Mouse (Mus musculus): ENCODE results near the gene Per2. TPM values are rescaled to one million over a fixed set of nuclear protein-coding genes. Genes with fewer than 3 reads are reported as not detected.

Gene Per2
- polyA plus RNA-seq, 1 experiment, result 1.8 TPM

DNA sequence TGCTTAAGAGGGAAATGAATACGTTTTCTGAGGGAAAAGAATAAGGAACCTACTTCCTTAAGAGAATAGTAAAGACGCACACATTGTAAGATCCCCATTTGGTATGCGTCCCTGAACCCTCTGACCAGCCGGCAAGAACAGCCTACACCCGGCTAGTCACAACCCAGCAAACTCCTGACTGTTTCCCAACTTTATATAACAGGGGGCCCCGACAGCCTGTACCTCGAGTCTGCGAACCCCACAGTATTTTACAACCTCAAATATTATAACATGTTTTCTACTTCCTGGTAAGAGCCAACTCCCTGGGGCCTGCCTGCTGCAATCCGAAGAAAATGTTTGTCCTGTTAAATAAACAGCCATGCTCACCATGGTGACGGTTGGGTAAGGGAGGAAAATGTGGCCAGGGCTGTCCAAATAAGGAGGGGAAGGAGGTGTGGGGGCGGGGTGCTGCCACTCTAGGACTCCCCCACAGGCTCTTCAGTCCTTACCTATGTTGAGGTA, 2.8 kb downstream of the Per2 start:
- Histone ChIP-seq H3K4me2 (ENCODE audit: low read depth) (peak overlapping the region; percentile 93), H3K27me3 (ENCODE audit: control insufficient read depth, insufficient read depth, insufficient read length) (no peaks in the 10 kb centered on the region), H3K36me3 (ENCODE audit: control insufficient read depth, insufficient read depth) (no peaks in the 10 kb centered on the region), H3ac (ENCODE audit: control insufficient read depth, insufficient read length) (no peak overlapping the region), H3K79me2 (ENCODE audit: control insufficient read depth, insufficient read depth) (peaks cover 34% of the 10 kb centered on the region), H3K4me3 (no peak overlapping the region)
- TF ChIP-seq MYOG (IDR thresholded peaks at IDR 0.05; ENCODE audit: control insufficient read depth in 1 of 3, insufficient read depth in 1 of 3, insufficient read length in 2 of 3, low read depth in 2 of 3) (no peak), REST (IDR thresholded peaks at IDR 0.05; ENCODE audit: insufficient read depth, insufficient read length) (no peak), MAX (IDR thresholded peaks at IDR 0.05; ENCODE audit: low read depth) (no peak), E2F4 (IDR thresholded peaks at IDR 0.05; ENCODE audit: insufficient read depth) (no peak), TCF3 (IDR thresholded peaks at IDR 0.05; ENCODE audit: insufficient read length, low read depth) (no peak), CEBPB (IDR thresholded peaks at IDR 0.05; ENCODE audit: insufficient read depth, poor library complexity, severe bottlenecking) (peak; percentile 85), POLR2AphosphoS2 (IDR thresholded peaks at IDR 0.05; ENCODE audit: insufficient read length, low read depth) (no peak)

DNA sequence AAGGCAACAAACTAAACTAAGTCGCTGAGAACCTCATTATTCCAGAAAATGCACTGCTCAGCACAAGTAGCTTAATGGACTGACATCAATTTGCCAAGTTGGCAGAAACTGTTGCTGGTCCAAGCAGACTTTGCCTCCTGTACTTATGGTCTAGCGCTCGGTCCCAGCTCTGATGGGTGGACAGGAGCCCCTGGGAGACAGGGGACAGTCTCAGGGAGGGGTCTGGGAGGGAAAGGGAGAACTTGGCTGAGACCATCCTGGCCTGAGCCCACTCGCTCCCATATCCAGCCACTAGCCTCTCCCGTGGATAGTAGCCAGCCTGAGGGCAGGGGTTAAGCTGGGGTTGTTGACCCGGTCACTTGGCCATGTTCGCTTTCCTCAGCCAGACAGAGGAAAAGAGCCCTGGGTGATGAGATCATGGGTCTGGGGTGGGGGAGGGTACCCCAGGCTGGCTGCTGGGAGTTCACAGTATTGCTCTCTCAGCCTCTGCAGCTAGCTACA, 3.4 kb downstream of the Per2 start:
- Histone ChIP-seq H3K79me2 (ENCODE audit: control insufficient read depth, insufficient read depth) (peaks cover 34% of the 10 kb centered on the region), H3K36me3 (ENCODE audit: control insufficient read depth, insufficient read depth) (no peaks in the 10 kb centered on the region), H3ac (ENCODE audit: control insufficient read depth, insufficient read length) (no peak overlapping the region), H3K27me3 (ENCODE audit: control insufficient read depth, insufficient read depth, insufficient read length) (no peaks in the 10 kb centered on the region), H3K4me2 (ENCODE audit: low read depth) (peak overlapping the region; percentile 93), H3K4me3 (no peak overlapping the region)
- TF ChIP-seq SRF (IDR thresholded peaks at IDR 0.05; ENCODE audit: control insufficient read depth, insufficient read length, low read depth) (no peak), MAX (IDR thresholded peaks at IDR 0.05; ENCODE audit: low read depth) (no peak), USF1 (IDR thresholded peaks at IDR 0.05; ENCODE audit: low read depth) (no peak), POLR2AphosphoS2 (IDR thresholded peaks at IDR 0.05; ENCODE audit: insufficient read length, low read depth) (no peak), CEBPB (IDR thresholded peaks at IDR 0.05; ENCODE audit: insufficient read depth, poor library complexity, severe bottlenecking) (no peak), E2F4 (IDR thresholded peaks at IDR 0.05; ENCODE audit: insufficient read depth) (no peak), TCF12 (IDR thresholded peaks at IDR 0.05; ENCODE audit: insufficient read depth, poor library complexity, severe bottlenecking) (no peak), MYOG (IDR thresholded peaks at IDR 0.05; ENCODE audit: control insufficient read depth in 1 of 3, insufficient read depth in 1 of 3, insufficient read length in 2 of 3, low read depth in 2 of 3) (no peak), MYOD1 (IDR thresholded peaks at IDR 0.05; ENCODE audit: control insufficient read depth in 1 of 3, insufficient read length in 2 of 3, low read depth in 2 of 3) (no peak), REST (IDR thresholded peaks at IDR 0.05; ENCODE audit: insufficient read depth, insufficient read length) (no peak), POLR2A (IDR thresholded peaks at IDR 0.05; ENCODE audit: insufficient read length, low read depth) (no peak), TCF3 (IDR thresholded peaks at IDR 0.05; ENCODE audit: insufficient read length, low read depth) (no peak)

DNA sequence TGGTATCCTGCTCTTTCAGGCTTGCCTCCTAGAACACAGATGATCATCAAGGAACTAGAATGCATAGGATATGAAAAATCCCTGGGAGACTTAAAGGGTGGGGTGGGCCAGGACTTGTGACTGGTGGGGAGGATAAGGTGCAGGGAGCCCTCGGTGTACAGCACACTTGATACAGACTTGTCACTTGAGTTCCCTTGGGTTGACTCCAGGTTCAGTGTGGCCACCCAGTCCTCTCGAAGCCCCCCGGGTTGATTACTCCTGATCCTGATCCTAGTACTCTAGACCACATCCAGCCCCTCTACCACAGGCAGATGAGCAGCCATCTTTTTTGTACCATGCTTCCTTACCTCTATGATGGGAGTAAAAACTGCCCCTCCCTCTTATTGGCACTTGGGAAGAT, 4.2 kb downstream of the Per2 start:
- Histone ChIP-seq H3K4me3 (no peak overlapping the region), H3K79me2 (ENCODE audit: control insufficient read depth, insufficient read depth) (peaks cover 34% of the 10 kb centered on the region), H3K36me3 (ENCODE audit: control insufficient read depth, insufficient read depth) (no peaks in the 10 kb centered on the region), H3ac (ENCODE audit: control insufficient read depth, insufficient read length) (no peak overlapping the region), H3K4me2 (ENCODE audit: low read depth) (no peak overlapping the region), H3K27me3 (ENCODE audit: control insufficient read depth, insufficient read depth, insufficient read length) (no peaks in the 10 kb centered on the region)
- no peak for TF ChIP-seq TCF12 (IDR thresholded peaks at IDR 0.05; ENCODE audit: insufficient read depth, poor library complexity, severe bottlenecking)
- no peak for TF ChIP-seq TCF3 (IDR thresholded peaks at IDR 0.05; ENCODE audit: insufficient read length, low read depth)
- TF ChIP-seq USF1 (IDR thresholded peaks at IDR 0.05; ENCODE audit: low read depth), result no peak
- TF ChIP-seq E2F4 (IDR thresholded peaks at IDR 0.05; ENCODE audit: insufficient read depth), result no peak
- no peak for TF ChIP-seq POLR2AphosphoS2 (IDR thresholded peaks at IDR 0.05; ENCODE audit: insufficient read length, low read depth)
- TF ChIP-seq POLR2A (IDR thresholded peaks at IDR 0.05; ENCODE audit: insufficient read length, low read depth), result no peak
- no peak for TF ChIP-seq SRF (IDR thresholded peaks at IDR 0.05; ENCODE audit: control insufficient read depth, insufficient read length, low read depth)
- no peak for TF ChIP-seq CEBPB (IDR thresholded peaks at IDR 0.05; ENCODE audit: insufficient read depth, poor library complexity, severe bottlenecking)
- TF ChIP-seq MYOG (IDR thresholded peaks at IDR 0.05; ENCODE audit: control insufficient read depth in 1 of 3, insufficient read depth in 1 of 3, insufficient read length in 2 of 3, low read depth in 2 of 3), result no peak
- TF ChIP-seq REST (IDR thresholded peaks at IDR 0.05; ENCODE audit: insufficient read depth, insufficient read length), result no peak
- TF ChIP-seq MYOD1 (IDR thresholded peaks at IDR 0.05; ENCODE audit: control insufficient read depth in 1 of 3, insufficient read length in 2 of 3, low read depth in 2 of 3), result no peak
- no peak for TF ChIP-seq MAX (IDR thresholded peaks at IDR 0.05; ENCODE audit: low read depth)

DNA sequence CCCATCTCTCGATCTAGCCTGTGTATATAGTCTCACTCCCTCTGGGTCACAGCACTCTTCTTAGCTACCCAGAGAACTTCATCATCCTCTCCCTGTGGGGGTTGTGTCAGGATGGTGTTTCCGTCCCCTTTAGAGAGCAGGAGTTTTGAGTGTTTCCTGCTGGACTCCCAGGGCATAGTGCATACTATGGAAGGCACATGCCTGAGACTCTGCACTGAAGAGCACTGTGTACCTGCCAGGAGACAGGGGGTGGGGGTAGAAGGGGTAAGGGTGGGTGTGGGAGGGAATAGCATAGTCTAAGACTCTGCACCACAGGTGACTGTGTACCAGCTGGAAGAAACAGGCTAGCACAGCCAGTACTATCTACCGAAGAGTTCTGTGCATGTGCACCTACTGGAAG, 4.8 kb downstream of the Per2 start:
- H3K4me2 ChIP-seq (ENCODE audit: low read depth), result no peak overlapping the region
- no peaks in the 10 kb centered on the region for H3K27me3 ChIP-seq (ENCODE audit: control insufficient read depth, insufficient read depth, insufficient read length)
- no peak overlapping the region for H3ac ChIP-seq (ENCODE audit: control insufficient read depth, insufficient read length)
- TF ChIP-seq SRF (IDR thresholded peaks at IDR 0.05; ENCODE audit: control insufficient read depth, insufficient read length, low read depth) (no peak), REST (IDR thresholded peaks at IDR 0.05; ENCODE audit: insufficient read depth, insufficient read length) (no peak), MYOG (IDR thresholded peaks at IDR 0.05; ENCODE audit: control insufficient read depth in 1 of 3, insufficient read depth in 1 of 3, insufficient read length in 2 of 3, low read depth in 2 of 3) (no peak), TCF3 (IDR thresholded peaks at IDR 0.05; ENCODE audit: insufficient read length, low read depth) (no peak), E2F4 (IDR thresholded peaks at IDR 0.05; ENCODE audit: insufficient read depth) (no peak), TCF12 (IDR thresholded peaks at IDR 0.05; ENCODE audit: insufficient read depth, poor library complexity, severe bottlenecking) (no peak), USF1 (IDR thresholded peaks at IDR 0.05; ENCODE audit: low read depth) (no peak), POLR2A (IDR thresholded peaks at IDR 0.05; ENCODE audit: insufficient read length, low read depth) (no peak), MAX (IDR thresholded peaks at IDR 0.05; ENCODE audit: low read depth) (no peak), POLR2AphosphoS2 (IDR thresholded peaks at IDR 0.05; ENCODE audit: insufficient read length, low read depth) (no peak)
- peaks cover 34% of the 10 kb centered on the region for H3K79me2 ChIP-seq (ENCODE audit: control insufficient read depth, insufficient read depth)
- no peak overlapping the region for H3K4me3 ChIP-seq
- no peaks in the 10 kb centered on the region for H3K36me3 ChIP-seq (ENCODE audit: control insufficient read depth, insufficient read depth)
